Mouse (Mus musculus) splenic B cell, adult 2 months (primary cell): ENCODE measurements around the gene Gm3854.
"Not testable (repeated sequence)": the region's sequence is repeated elsewhere in the genome, so short reads cannot be mapped to it uniquely, and the experiment has no call there.

Experiments used
- DNase-seq: peaks from one replicate; pipeline ENCODE4 v3.0.0-alpha.2; 2011; ENCODE audit warnings: low read depth, low spot score
- H3K27me3 ChIP-seq: 2 replicates; pipeline ENCODE4 v1.6.1; 2012; ENCODE audit warnings: mild to moderate bottlenecking, low read length, moderate library complexity, mixed read lengths; ENCODE audit not compliant: control insufficient read depth, poor library complexity, insufficient read depth, severe bottlenecking
- H3K36me3 ChIP-seq: 2 replicates; pipeline ENCODE4 v1.6.1; 2012; ENCODE audit warnings: mild to moderate bottlenecking, low read length, moderate library complexity, mixed read lengths; ENCODE audit not compliant: control insufficient read depth, poor library complexity, insufficient read depth, severe bottlenecking

Gm3854 gene

GRCm38 (mm10) chr7:6343501-6344071 is at the start of gene Gm3854:
Gene Gm3854, plus strand, starts transcription at chr7:6343759.
- no peaks in the 10 kb centered on the region for H3K36me3 ChIP-seq
- no peaks in the 10 kb centered on the region for H3K27me3 ChIP-seq
- peak; percentile 47 for DNase-seq

GRCm38 (mm10) chr7:6300796-6301195 is 42.8 kb upstream of the Gm3854 start:
- H3K36me3 ChIP-seq, DNase-seq, H3K27me3 ChIP-seq: not testable (repeated sequence)

- Histone ChIP-seq H3K27me3 (no peaks in the 10 kb centered on the region), H3K36me3 (no peaks in the 10 kb centered on the region)
- peak; percentile 5 for DNase-seq
Observed at GRCm38 (mm10) chr7:6330458-6331232, 12.9 kb upstream of the Gm3854 start.

GRCm38 (mm10) chr7:6331233-6331956 is 12.2 kb upstream of the Gm3854 start, which contains the start of gene Zfp583:
Gene Zfp583, minus strand, starts transcription at chr7:6331285.
- Histone ChIP-seq H3K36me3 (no peaks in the 10 kb centered on the region), H3K27me3 (no peaks in the 10 kb centered on the region)
- DNase-seq: peak; percentile 78

- Histone ChIP-seq H3K36me3 (no peaks in the 10 kb centered on the region), H3K27me3 (peaks cover 2% of the 10 kb centered on the region; the same call in 1 of the 2 replicates)
- no peak for DNase-seq
Observed at GRCm38 (mm10) chr7:6339865-6340264, 3.7 kb upstream of the Gm3854 start.

- Histone ChIP-seq H3K27me3 (no peaks in the 10 kb centered on the region), H3K36me3 (no peaks in the 10 kb centered on the region)
- DNase-seq: no peak
Observed at GRCm38 (mm10) chr7:6344124-6344523, 565 bp downstream of the Gm3854 start.

GRCm38 (mm10) chr7:6358121-6358520 is 14.6 kb downstream of the Gm3854 start:
- no peak for DNase-seq
- Histone ChIP-seq H3K27me3 (no peaks in the 10 kb centered on the region), H3K36me3 (no peaks in the 10 kb centered on the region)

GRCm38 (mm10) chr7:6358937-6359590 is 15.5 kb downstream of the Gm3854 start:
- no peaks in the 10 kb centered on the region for H3K27me3 ChIP-seq
- peak; percentile 82 for DNase-seq
- H3K36me3 ChIP-seq: no peaks in the 10 kb centered on the region

- Histone ChIP-seq H3K36me3 (no peaks in the 10 kb centered on the region), H3K27me3 (no peaks in the 10 kb centered on the region)
- no peak for DNase-seq
Observed at GRCm38 (mm10) chr7:6360477-6361060, 17.0 kb downstream of the Gm3854 start.

GRCm38 (mm10) chr7:6361756-6362155 is 18.2 kb downstream of the Gm3854 start:
- no peak for DNase-seq
- H3K36me3 ChIP-seq: no peaks in the 10 kb centered on the region
- H3K27me3 ChIP-seq: no peaks in the 10 kb centered on the region

- Histone ChIP-seq H3K27me3 (no peaks in the 10 kb centered on the region), H3K36me3 (no peaks in the 10 kb centered on the region)
- DNase-seq: peak; percentile 100
Observed at GRCm38 (mm10) chr7:6362268-6363046, 18.9 kb downstream of the Gm3854 start.

GRCm38 (mm10) chr7:6363047-6363488 is 19.5 kb downstream of the Gm3854 start, which contains the start of gene Zfp78:
Gene Zfp78, plus strand, starts transcription at chr7:6363280.
- DNase-seq: peak; percentile 95
- H3K36me3 ChIP-seq: no peaks in the 10 kb centered on the region

GRCm38 (mm10) chr7:6364761-6365160 is 21.2 kb downstream of the Gm3854 start:
- Histone ChIP-seq H3K36me3 (no peaks in the 10 kb centered on the region), H3K27me3 (no peaks in the 10 kb centered on the region)
- peak; percentile 15 for DNase-seq

More at GRCm38 (mm10) chr7:6363047-6363488, 19.5 kb downstream of the Gm3854 start, which contains the start of gene Zfp78:
- H3K27me3 ChIP-seq: no peaks in the 10 kb centered on the region
